Mouse (Mus musculus) embryonic fibroblast, embryonic 13.5 days (primary cell): Measurements from ENCODE around the gene Ccdc85b. TPM values are rescaled to one million over a fixed set of nuclear protein-coding genes. Genes with fewer than 3 reads are reported as not detected.
"Not testable (repeated sequence)": the region's sequence is repeated elsewhere in the genome, so short reads cannot be mapped to it uniquely, and the experiment has no call there.

Experiments used
- H3K27ac ChIP-seq: 2 replicates; pipeline ENCODE4 v1.5.1; 2012; ENCODE audit warnings: low read length, control low read depth, inconsistent platforms; ENCODE audit not compliant: insufficient read depth
- H3K4me1 ChIP-seq: 2 replicates; pipeline ENCODE4 v1.6.1; 2011; ENCODE audit warnings: low read length; ENCODE audit not compliant: control insufficient read depth, insufficient read depth
- H3K4me3 ChIP-seq: 2 replicates; pipeline ENCODE4 v1.5.1; 2011; ENCODE audit warnings: mild to moderate bottlenecking, control low read depth, low read length; ENCODE audit not compliant: insufficient read depth
- CTCF ChIP-seq: IDR thresholded peaks from 2 replicates; pipeline ENCODE4 v1.5.1; 2011; ENCODE audit warnings: mild to moderate bottlenecking, control low read depth, low read length, moderate library complexity, borderline replicate concordance; ENCODE audit not compliant: insufficient read depth
- POLR2A ChIP-seq: IDR thresholded peaks from 2 replicates; pipeline ENCODE4 v1.6.1; 2011; ENCODE audit warnings: low read depth, mild to moderate bottlenecking, control low read depth, low read length, moderate library complexity
- polyA plus RNA-seq: library from polyadenylated mRNA; stranded (reverse); fragments of >200 nt; gene quantifications from 2 replicates; pipeline ENCODE4 v1.2.4, GENCODE M21; 2011; ENCODE audit warnings: low read depth; ENCODE audit not compliant: missing spikeins, insufficient read length

Ccdc85b gene
- polyA plus RNA-seq, 1 experiment: 3.0 TPM

DNA sequence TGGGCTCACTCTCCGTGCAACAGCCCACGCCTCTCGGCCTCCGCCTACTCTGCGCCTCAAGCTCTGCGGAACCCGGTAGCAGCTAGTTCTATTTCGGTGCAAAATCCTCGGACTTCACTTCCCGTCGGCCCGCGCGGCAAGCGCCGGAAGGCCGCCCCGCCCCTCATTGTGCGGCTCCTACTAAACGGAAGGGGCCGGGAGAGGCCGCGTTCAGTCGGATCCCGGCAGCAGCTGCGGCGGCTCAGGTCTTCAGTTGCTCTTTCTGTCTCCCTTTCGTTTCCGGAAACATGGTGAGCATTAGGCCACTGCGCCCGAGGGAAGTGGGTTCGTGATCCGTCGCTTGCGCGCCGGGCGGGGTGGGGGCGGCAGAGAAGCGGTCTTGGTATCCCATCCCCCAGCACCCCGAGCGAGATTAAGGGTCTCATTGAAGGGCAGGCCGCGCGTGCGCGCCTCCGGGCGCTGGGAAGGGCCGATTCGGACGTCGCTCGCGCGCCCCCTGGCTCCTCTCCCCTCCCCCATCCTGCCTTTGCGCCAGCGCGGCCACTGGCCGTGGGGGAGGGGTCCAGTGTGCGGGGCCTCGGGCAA is 32.7 kb upstream of the Ccdc85b start, which contains the start of gene Cfl1:
Cfl1 (plus strand) TSS at position 143 of the 585 bp plus-strand sequence.
- H3K27ac ChIP-seq: peak within 1 kb of the TSS; percentile 93
- H3K4me1 ChIP-seq: peaks cover 4% of the 10 kb centered on the region; the same call in 1 of the 2 replicates
- TF ChIP-seq POLR2A (peak; percentile 96), CTCF (no peak)
- H3K4me3 ChIP-seq: peak within 1 kb of the TSS; percentile 72

DNA sequence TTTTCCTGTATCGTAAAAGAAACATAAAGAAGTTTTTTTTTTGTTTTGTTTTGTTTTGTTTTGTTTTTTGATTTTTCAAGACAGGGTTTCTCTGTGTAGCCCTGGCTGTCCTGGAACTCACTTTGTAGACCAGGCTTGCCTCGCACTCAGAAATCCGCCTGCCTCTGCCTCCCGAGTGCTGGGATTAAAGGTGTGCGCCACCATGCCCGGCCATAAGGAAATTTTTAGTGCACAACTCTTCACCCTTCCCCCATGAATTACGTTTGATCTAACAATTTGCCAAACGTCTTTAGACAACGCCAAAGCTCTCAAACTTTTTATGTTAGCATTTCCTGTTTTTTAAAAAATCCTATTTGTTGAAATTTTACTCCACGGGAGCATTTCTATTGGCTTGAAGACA is 32.0 kb upstream of the Ccdc85b start:
- H3K4me3 ChIP-seq, H3K4me1 ChIP-seq: not testable (repeated sequence)
- peak overlapping the region; percentile 87 for H3K27ac ChIP-seq

DNA sequence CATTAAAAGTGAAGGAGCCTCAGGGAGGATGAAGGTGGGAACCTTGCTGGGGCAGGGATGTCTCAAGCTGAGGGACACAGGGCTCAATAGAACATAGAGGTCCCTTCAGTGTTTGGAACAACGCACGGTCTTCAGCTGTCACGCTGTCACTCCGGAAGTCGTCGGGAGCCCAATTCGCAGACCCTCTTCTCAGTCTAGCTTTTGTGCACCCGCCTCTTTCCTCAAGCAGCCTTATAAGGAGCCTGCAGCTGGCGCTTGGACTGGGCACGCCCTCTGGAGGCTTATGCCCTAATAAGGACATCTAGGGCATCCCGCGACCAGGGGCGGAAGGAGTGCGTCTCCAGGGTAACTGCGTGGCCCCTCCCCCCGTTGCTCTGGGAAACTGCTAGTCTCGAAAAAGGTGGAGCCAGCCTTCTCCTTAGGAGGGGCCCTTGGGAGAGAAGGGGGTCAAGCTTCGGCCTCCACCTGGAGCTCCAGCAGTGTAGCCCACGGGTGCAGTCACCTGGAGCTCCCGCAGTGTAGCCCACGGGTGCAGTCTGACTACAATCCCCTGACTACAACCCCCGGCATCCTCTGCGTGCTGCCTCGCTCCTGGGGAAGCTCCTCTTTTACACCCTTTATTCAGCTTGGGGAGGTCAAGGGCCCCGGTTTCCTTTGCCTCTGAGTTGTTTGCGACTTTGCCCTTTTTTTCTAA is 31.3 kb upstream of the Ccdc85b start:
- peak overlapping the region; percentile 13 for H3K4me3 ChIP-seq
- TF ChIP-seq CTCF (no peak), POLR2A (peak; percentile 90)

DNA sequence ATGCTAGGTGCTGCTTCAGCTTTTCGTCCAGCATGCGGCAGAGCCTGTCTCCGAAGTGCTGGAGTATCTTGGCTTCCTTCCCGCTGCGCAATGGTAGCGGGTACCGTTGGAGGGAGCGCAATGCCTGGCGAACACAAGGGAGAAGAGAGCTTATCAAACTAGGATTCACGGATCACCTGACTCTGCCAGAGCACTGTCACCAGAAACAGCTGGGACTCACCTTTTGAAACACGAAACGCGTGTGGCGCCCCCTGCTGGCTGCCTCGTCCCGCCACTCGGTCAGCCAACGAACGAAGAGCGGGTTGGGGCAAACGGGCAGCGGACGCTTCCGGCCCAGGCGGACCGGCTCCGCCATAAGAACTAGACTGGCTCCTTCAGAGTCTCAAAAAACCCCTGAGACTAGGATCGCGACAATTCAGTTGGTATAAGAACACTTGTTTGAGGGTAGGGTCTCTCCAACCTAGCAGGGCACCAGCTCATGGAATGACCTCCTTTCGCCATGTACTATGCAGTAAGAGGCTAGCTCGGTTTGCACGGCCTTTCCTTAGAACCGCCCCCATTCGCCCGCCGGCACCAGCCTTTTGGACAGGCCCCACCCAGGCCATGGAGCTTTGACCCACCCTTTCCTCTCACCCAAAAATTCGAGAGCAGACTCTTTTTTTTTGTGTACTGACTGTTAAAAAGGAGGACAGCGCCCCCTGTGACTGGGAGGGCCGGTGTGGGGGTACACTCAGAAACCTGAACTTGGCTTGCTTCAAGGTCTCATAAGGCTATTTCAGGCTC is 30.3 kb upstream of the Ccdc85b start, which contains the start of gene Mus81:
Mus81 (minus strand) TSS at position 635 of the 783 bp plus-strand sequence.
- H3K4me3 ChIP-seq: peak within 1 kb of the TSS; percentile 66
- H3K4me1 ChIP-seq: peaks cover 4% of the 10 kb centered on the region; the same call in 1 of the 2 replicates
- TF ChIP-seq CTCF (peak; percentile 78), POLR2A (peak; percentile 92)
- peak within 1 kb of the TSS; percentile 99 for H3K27ac ChIP-seq

More for the DNA sequence above, 31.3 kb upstream of the Ccdc85b start:
- H3K27ac ChIP-seq: peak overlapping the region; percentile 99
- peaks cover 4% of the 10 kb centered on the region; the same call in 1 of the 2 replicates for H3K4me1 ChIP-seq

DNA sequence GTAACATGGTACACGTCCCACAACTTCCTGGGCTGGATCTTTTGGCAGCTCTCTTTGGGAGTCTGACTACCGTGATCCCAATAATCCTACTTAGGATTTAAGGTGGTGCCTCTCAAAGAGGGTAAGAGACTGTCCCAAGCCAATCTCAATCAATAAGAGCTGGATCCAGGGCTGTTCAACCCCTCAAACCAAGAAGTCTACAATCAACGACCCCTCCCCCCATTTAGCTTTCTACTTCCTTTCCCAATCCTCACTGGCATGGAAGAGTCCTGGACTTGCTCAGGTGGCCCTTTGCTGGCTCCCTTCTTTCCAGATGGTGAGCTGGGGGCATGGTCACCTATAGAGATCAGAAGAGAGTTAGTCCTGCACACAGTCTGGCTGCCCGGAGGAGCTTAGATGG is 29.1 kb upstream of the Ccdc85b start:
- TF ChIP-seq POLR2A: peak; percentile 30; the same call in 1 of the 2 replicates
- no peak for TF ChIP-seq CTCF
- H3K4me3 ChIP-seq: no peak overlapping the region
- peak overlapping the region; percentile 95; the same call in 1 of the 2 replicates for H3K27ac ChIP-seq
- peaks cover 4% of the 10 kb centered on the region; the same call in 1 of the 2 replicates for H3K4me1 ChIP-seq

DNA sequence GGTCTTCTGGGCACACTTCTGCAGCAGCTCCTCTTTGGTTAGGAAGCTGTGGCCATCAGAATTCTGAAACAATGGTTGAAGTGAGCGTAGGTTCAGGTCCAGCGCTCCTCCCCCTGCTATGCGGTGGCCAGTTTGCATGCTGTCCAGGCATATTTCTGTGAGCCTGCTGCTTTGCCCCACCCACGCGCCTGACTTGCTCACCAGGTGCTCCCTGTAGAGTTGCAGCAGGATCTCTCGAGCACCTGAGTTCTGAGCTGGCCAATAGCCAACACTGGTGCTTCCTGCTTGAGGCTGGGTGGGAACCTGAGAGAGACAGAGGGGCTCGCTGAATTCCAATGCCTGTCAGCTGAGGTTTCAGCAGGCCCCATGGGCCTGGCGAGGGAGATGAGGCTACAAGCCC is 28.6 kb upstream of the Ccdc85b start:
- no peak overlapping the region for H3K4me3 ChIP-seq
- peak; percentile 50; the same call in 1 of the 2 replicates for TF ChIP-seq POLR2A
- no peak for TF ChIP-seq CTCF
- H3K4me1 ChIP-seq: peaks cover 4% of the 10 kb centered on the region; the same call in 1 of the 2 replicates
- no peak overlapping the region for H3K27ac ChIP-seq

DNA sequence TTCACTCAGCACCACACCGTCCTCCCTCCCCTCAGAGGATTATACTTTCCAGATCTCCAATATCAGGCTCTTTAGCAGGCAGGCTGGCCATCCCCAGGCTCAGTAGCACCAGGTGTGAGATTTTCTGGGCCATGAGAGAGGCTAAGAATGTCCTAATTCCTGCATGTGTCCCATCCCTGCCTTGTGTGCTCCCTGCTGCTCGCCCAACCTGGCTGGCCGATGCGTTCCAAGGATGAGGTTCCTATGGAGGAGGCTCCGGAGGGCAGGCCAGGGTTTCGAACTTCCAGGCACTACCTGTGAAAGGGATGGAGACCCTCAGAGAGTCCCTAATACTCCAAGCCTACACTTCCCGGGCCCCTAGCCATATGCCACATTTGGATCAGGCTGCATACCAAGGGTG is 28.1 kb upstream of the Ccdc85b start:
- TF ChIP-seq POLR2A (no peak), CTCF (no peak)
- Histone ChIP-seq H3K27ac (no peak overlapping the region), H3K4me3 (no peak overlapping the region), H3K4me1 (peaks cover 4% of the 10 kb centered on the region; the same call in 1 of the 2 replicates)

DNA sequence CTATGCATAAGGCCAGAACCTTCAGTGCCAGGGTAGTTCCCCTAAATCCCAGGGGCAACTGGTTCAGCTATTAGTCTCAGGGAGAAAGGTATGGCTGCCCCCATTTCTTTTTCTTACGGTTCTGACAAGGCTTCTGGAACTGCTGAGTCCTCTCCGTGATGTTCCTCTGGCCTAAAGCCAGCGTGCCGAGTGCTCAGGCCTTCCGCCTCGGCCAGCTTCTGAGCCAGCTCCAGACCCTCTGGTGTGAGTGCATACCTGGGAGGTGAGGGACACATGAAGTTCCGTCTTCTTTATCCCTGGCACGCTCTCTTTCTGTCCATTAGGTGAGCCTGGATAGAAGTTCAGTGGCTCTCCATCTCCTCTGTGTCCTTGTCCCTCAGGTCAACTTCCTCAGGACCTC is 27.7 kb upstream of the Ccdc85b start:
- no peak overlapping the region for H3K4me3 ChIP-seq
- TF ChIP-seq CTCF: no peak
- TF ChIP-seq POLR2A: peak; percentile 43; the same call in 1 of the 2 replicates
- H3K27ac ChIP-seq: no peak overlapping the region
- peaks cover 4% of the 10 kb centered on the region; the same call in 1 of the 2 replicates for H3K4me1 ChIP-seq

DNA sequence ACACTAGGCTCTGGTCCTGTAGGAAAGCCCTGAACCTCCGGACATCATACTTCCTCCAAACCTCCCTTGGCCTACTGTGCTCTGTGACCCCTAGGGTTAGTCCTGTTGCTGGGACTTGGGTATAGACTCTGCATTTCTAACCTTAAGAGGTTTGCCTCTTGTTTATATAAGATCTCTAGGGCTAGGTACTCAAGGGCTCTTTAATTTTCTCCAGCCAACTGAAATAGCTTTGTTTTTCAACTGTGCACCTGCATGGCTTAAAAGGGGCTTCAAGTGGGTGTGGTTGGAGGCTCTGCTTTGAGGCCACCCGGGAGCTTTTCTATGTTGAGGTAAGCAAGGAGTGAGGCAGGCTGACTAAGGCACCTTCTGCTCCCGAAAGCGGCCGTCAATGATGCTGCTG is 26.8 kb upstream of the Ccdc85b start:
- TF ChIP-seq POLR2A: no peak; the same call in 1 of the 2 replicates
- no peak for TF ChIP-seq CTCF
- peaks cover 4% of the 10 kb centered on the region; the same call in 1 of the 2 replicates for H3K4me1 ChIP-seq
- no peak overlapping the region for H3K4me3 ChIP-seq
- no peak overlapping the region for H3K27ac ChIP-seq
